Mouse (Mus musculus): ENCODE results near the gene Hinfp.

DNA sequence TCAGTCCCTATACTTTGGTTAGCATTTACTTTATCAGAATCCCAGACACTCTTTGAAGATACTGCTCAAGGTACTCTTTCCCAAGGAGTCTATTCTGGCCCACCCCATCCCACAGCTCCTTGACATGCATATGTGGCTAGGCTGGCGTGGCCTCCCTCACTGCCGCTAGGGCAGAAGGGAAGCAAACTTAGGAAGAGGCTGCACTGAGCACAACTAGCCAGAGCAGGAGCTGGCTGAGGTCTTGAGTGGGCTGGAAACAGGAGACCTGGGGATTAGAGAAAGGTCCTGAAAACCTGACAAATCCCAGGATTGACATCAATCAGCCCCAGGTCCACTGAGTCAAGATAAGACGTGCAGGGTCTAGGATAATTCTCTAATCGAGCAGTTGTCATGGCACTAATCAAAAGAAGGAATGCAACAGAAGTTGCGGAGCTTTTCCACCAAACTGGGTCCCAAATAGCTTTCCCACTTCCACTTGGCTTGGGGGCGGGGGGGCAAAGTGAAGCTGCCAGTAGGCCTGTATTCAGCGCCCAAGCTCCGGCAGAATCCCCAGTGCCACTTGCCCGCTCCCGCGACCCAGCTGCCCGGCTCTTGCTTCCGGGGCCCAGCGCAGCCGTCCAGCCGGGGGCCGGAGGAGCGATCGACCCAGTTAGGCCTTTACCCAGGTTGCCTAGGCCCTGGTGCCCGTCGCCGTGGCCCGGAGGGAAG, 38.0 kb downstream of the Hinfp start:
- TF ChIP-seq CTCF (IDR thresholded peaks at IDR 0.05; ENCODE audit: low read depth, low read length) (no peak), TAL1 (conservative IDR thresholded peaks at IDR 0.05; ENCODE audit: low read depth, low read length) (no peak)

Measured in G1E (cell line).